Mouse (Mus musculus) liver (tissue): ENCODE results near the gene Boc.

Experiments used
- DNase-seq: peaks from one replicate; pipeline ENCODE4 v3.0.0-alpha.2; 2020; ENCODE audit warnings: mixed read lengths

Boc gene

GRCm38 (mm10) chr16:44526044-44526443, 32.7 kb downstream of the Boc start:
- no peak for DNase-seq

- no peak for DNase-seq
Observed at GRCm38 (mm10) chr16:44523595-44523994, 35.1 kb downstream of the Boc start.

- DNase-seq: no peak
Observed at GRCm38 (mm10) chr16:44516498-44516897, 42.2 kb downstream of the Boc start.

- no peak for DNase-seq
Observed at GRCm38 (mm10) chr16:44510521-44511213, 48.0 kb downstream of the Boc start.

- DNase-seq: no peak
Observed at GRCm38 (mm10) chr16:44509458-44510344, 49.0 kb downstream of the Boc start.

GRCm38 (mm10) chr16:44508772-44509171, 49.9 kb downstream of the Boc start:
- DNase-seq: no peak

GRCm38 (mm10) chr16:44508025-44508424, 50.7 kb downstream of the Boc start:
- no peak for DNase-seq

GRCm38 (mm10) chr16:44507027-44507929, 51.4 kb downstream of the Boc start:
- DNase-seq: no peak

GRCm38 (mm10) chr16:44505243-44505642, 53.5 kb downstream of the Boc start:
- DNase-seq: no peak

GRCm38 (mm10) chr16:44502895-44503575, 55.7 kb downstream of the Boc start:
- DNase-seq: no peak

GRCm38 (mm10) chr16:44502325-44502724, 56.4 kb downstream of the Boc start:
- no peak for DNase-seq

- no peak for DNase-seq
Observed at GRCm38 (mm10) chr16:44501783-44502182, 56.9 kb downstream of the Boc start.

- no peak for DNase-seq
Observed at GRCm38 (mm10) chr16:44498447-44498846, 60.2 kb downstream of the Boc start.

GRCm38 (mm10) chr16:44496971-44497464, 61.7 kb downstream of the Boc start:
- DNase-seq: no peak

- DNase-seq: no peak
Observed at GRCm38 (mm10) chr16:44494441-44495108, 64.1 kb downstream of the Boc start.

GRCm38 (mm10) chr16:44493868-44494267, 64.8 kb downstream of the Boc start:
- DNase-seq: no peak

GRCm38 (mm10) chr16:44492706-44493105, 66.0 kb downstream of the Boc start:
- DNase-seq: no peak

GRCm38 (mm10) chr16:44492151-44492550, 66.5 kb downstream of the Boc start:
- no peak for DNase-seq

- DNase-seq: no peak
Observed at GRCm38 (mm10) chr16:44491051-44491450, 67.6 kb downstream of the Boc start.

GRCm38 (mm10) chr16:44487194-44487593, 71.5 kb downstream of the Boc start:
- DNase-seq: no peak

- no peak for DNase-seq
Observed at GRCm38 (mm10) chr16:44486612-44487011, 72.1 kb downstream of the Boc start.

- DNase-seq: no peak
Observed at GRCm38 (mm10) chr16:44485691-44486090, 73.0 kb downstream of the Boc start.
